Mouse (Mus musculus): ENCODE results near the gene Plekha5. TPM values are rescaled to one million over a fixed set of nuclear protein-coding genes. Genes with fewer than 3 reads are reported as not detected.

Gene Plekha5
- total and polyA plus RNA-seq, 2 experiments: 13.0 to 17.1 TPM

- H3K79me2 ChIP-seq (ENCODE audit: control insufficient read depth, insufficient read depth, low read length): no peaks in the 10 kb centered on the region; the same call in 1 of the 2 replicates
- H3K27me3 ChIP-seq (ENCODE audit: control insufficient read depth, insufficient read depth, low read length): no peaks in the 10 kb centered on the region
- H3K36me3 ChIP-seq (ENCODE audit: control insufficient read depth, insufficient read depth, low read length): peaks cover 28% of the 10 kb centered on the region
- DNase-seq (ENCODE audit: extremely low read depth, low read depth, low spot score): no peak
- H3K4me1 ChIP-seq (ENCODE audit: control insufficient read depth, insufficient read depth, low read length): no peaks in the 10 kb centered on the region
- H3K9ac ChIP-seq (ENCODE audit: low read depth, low read length): no peak overlapping the region
- no peak overlapping the region for H3K4me3 ChIP-seq (ENCODE audit: insufficient read depth, low read depth, low read length)
- H3K27ac ChIP-seq (replicated peaks; ENCODE audit: insufficient read depth, low read depth, low read length): no peak overlapping the region
- WGBS: 97% methylated on average over 5 of the region's 5 CpGs
- no peak for TF ChIP-seq POLR2A (IDR thresholded peaks at IDR 0.05; ENCODE audit: extremely low read depth, insufficient read depth, low read length)
These were observed 109.8 kb downstream of the Plekha5 start for GRCm38 (mm10) chr6:140533606-140534005.

DNA sequence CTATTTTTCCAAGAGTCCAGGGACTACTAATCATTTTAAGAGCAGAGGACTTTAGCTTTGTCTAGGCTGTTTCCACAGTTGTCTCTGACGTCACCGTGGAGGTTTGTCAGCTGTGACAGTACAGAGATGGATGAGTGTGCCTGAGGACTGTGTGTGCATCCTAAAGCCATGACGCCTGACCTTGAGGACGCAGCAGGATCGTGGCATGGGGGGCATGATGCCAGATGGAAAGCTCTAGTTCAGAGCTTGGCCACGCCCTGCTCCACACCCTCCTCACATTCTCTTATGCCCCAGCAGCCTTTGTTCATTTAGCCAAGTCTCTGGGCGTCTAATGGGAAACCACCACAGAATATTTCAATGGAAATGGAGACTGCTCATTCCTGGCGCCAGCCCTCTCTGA, 111.7 kb downstream of the Plekha5 start:
- DNase-seq (ENCODE audit: extremely low read depth, low read depth, low spot score): no peak
- H3K27me3 ChIP-seq (ENCODE audit: control insufficient read depth, insufficient read depth, low read length): no peaks in the 10 kb centered on the region
- peaks cover 28% of the 10 kb centered on the region for H3K36me3 ChIP-seq (ENCODE audit: control insufficient read depth, insufficient read depth, low read length)
- H3K9ac ChIP-seq (ENCODE audit: low read depth, low read length): no peak overlapping the region
- no peak overlapping the region for H3K27ac ChIP-seq (replicated peaks; ENCODE audit: insufficient read depth, low read depth, low read length)
- H3K4me3 ChIP-seq (ENCODE audit: insufficient read depth, low read depth, low read length): no peak overlapping the region
- no peaks in the 10 kb centered on the region for H3K4me1 ChIP-seq (ENCODE audit: control insufficient read depth, insufficient read depth, low read length)
- TF ChIP-seq CTCF (IDR thresholded peaks at IDR 0.05; ENCODE audit: low read depth, low read length) (no peak), POLR2A (IDR thresholded peaks at IDR 0.05; ENCODE audit: extremely low read depth, insufficient read depth, low read length) (no peak)
- WGBS: 85% methylated on average over 8 of the region's 8 CpGs
- no peaks in the 10 kb centered on the region; the same call in 1 of the 2 replicates for H3K79me2 ChIP-seq (ENCODE audit: control insufficient read depth, insufficient read depth, low read length)

- Histone ChIP-seq H3K27me3 (ENCODE audit: control insufficient read depth, insufficient read depth, low read length) (no peaks in the 10 kb centered on the region), H3K9ac (ENCODE audit: low read depth, low read length) (no peak overlapping the region), H3K4me1 (ENCODE audit: control insufficient read depth, insufficient read depth, low read length) (peaks cover 7% of the 10 kb centered on the region), H3K36me3 (ENCODE audit: control insufficient read depth, insufficient read depth, low read length) (peaks cover 28% of the 10 kb centered on the region), H3K4me3 (ENCODE audit: insufficient read depth, low read depth, low read length) (no peak overlapping the region), H3K27ac (replicated peaks; ENCODE audit: insufficient read depth, low read depth, low read length) (no peak overlapping the region), H3K79me2 (ENCODE audit: control insufficient read depth, insufficient read depth, low read length) (no peaks in the 10 kb centered on the region)
- 98% methylated on average over 3 of the region's 3 CpGs for WGBS
- TF ChIP-seq CTCF (IDR thresholded peaks at IDR 0.05; ENCODE audit: low read depth, low read length): no peak
- no peak for TF ChIP-seq POLR2A (IDR thresholded peaks at IDR 0.05; ENCODE audit: extremely low read depth, insufficient read depth, low read length)
- DNase-seq (ENCODE audit: extremely low read depth, low read depth, low spot score): no peak
These were observed 118.1 kb downstream of the Plekha5 start for GRCm38 (mm10) chr6:140541919-140542318.

DNA sequence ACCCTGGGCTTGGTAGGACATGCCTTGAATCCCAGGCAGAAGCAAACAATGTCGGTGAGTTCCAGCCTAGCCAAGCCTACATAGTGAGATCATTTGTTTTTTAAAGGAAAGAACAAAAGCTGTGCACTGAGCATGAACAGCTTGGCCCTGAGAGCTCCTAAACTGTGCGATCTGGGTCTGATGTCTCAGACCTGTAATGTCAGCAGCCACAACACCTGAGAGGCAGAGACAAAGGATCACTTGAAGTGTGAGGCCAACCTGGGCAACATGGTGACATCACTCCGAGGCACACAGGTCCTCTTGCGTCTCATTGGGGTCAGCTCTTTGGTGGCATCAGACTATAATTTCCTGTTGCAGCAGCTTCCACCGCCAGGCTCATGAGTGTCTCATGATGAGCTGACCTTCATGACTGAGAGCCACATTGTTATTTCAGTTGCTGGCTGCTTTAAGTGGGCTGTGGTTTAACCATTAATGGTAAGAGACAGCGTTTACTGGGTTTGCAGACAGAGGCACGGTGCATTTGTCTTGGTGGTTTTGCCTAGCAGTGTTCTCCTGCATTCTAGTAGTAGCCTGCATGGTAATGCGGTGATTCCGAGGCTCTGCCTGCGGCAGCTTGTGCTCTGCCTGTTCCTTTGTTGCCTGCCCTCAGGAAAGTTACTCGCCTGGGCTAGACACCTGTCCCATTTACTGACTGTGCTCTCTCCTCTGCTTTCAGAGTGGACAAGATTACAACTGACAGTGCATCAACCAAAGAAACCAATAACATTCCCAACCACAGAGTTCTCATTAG, 119.3 kb downstream of the Plekha5 start:
- Histone ChIP-seq H3K4me3 (ENCODE audit: insufficient read depth, low read depth, low read length) (no peak overlapping the region), H3K27me3 (ENCODE audit: control insufficient read depth, insufficient read depth, low read length) (no peaks in the 10 kb centered on the region), H3K36me3 (ENCODE audit: control insufficient read depth, insufficient read depth, low read length) (peaks cover 25% of the 10 kb centered on the region), H3K79me2 (ENCODE audit: control insufficient read depth, insufficient read depth, low read length) (no peaks in the 10 kb centered on the region), H3K27ac (replicated peaks; ENCODE audit: insufficient read depth, low read depth, low read length) (no peak overlapping the region), H3K4me1 (ENCODE audit: control insufficient read depth, insufficient read depth, low read length) (peaks cover 14% of the 10 kb centered on the region), H3K9ac (ENCODE audit: low read depth, low read length) (no peak overlapping the region)
- DNase-seq (ENCODE audit: extremely low read depth, low read depth, low spot score): no peak
- WGBS: 83% methylated on average over 11 of the region's 11 CpGs
- no peak for TF ChIP-seq POLR2A (IDR thresholded peaks at IDR 0.05; ENCODE audit: extremely low read depth, insufficient read depth, low read length)
- no peak for TF ChIP-seq CTCF (IDR thresholded peaks at IDR 0.05; ENCODE audit: low read depth, low read length)

DNA sequence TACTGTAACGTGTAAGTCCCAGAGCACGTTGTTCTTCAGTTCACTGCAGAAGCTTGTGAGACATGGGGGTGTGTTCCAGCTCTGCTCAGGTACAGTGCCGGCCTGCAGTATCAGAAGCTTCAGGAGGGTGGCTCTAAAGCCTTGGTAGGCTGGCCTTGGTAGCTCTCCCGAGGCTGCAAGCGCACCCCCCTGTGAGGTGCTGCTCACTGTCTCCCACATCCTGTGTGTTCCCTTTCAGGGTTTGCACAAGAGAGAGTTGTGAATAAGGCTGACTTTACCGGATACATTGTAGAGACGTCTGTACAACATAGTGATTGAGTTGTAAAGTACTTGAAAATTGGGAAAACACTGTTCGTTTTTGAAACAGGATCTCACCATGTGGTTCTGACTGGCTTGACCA, 122.2 kb downstream of the Plekha5 start:
- Histone ChIP-seq H3K9ac (ENCODE audit: low read depth, low read length) (peak overlapping the region; percentile 58), H3K36me3 (ENCODE audit: control insufficient read depth, insufficient read depth, low read length) (peaks cover 20% of the 10 kb centered on the region; the same call in 1 of the 2 replicates), H3K27ac (replicated peaks; ENCODE audit: insufficient read depth, low read depth, low read length) (peak overlapping the region; percentile 86), H3K4me3 (ENCODE audit: insufficient read depth, low read depth, low read length) (no peak overlapping the region), H3K4me1 (ENCODE audit: control insufficient read depth, insufficient read depth, low read length) (peaks cover 17% of the 10 kb centered on the region), H3K79me2 (ENCODE audit: control insufficient read depth, insufficient read depth, low read length) (peaks cover 2% of the 10 kb centered on the region; the same call in 1 of the 2 replicates), H3K27me3 (ENCODE audit: control insufficient read depth, insufficient read depth, low read length) (no peaks in the 10 kb centered on the region)
- WGBS: 39% methylated on average over 8 of the region's 8 CpGs
- TF ChIP-seq CTCF (IDR thresholded peaks at IDR 0.05; ENCODE audit: low read depth, low read length) (no peak), POLR2A (IDR thresholded peaks at IDR 0.05; ENCODE audit: extremely low read depth, insufficient read depth, low read length) (no peak)
- DNase-seq (ENCODE audit: extremely low read depth, low read depth, low spot score): no peak

DNA sequence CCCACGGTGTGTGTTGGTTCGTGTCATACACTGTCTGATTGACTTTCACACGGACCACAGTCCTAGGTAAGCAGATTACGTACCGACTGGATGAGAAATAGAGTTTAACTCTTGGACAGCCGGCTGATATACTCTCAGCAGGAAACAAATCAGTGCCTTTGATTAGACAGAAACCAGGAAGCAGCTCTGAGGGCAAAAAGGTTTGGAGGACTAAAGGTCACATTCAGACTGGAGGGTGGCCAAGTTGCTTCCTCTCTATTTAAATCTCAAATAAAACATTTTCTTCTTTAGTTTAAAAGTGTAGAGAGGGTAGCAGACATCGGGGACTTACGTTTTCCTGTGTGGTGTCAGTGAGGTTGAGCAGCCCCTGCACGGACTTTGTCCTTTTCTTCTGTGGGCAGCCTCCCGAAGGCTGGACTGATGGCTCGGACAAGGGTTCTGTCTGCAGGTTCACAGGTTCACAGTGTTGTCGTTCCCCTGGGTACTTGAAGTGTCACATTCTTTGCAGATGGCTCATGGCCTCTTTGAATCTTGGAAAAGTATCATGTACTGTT, 122.9 kb downstream of the Plekha5 start:
- H3K4me3 ChIP-seq (ENCODE audit: insufficient read depth, low read depth, low read length): no peak overlapping the region
- peak; percentile 83 for DNase-seq (ENCODE audit: extremely low read depth, low read depth, low spot score)

More for the DNA sequence above, 122.9 kb downstream of the Plekha5 start:
- H3K9ac ChIP-seq (ENCODE audit: low read depth, low read length): peak overlapping the region; percentile 58
- peak overlapping the region; percentile 86 for H3K27ac ChIP-seq (replicated peaks; ENCODE audit: insufficient read depth, low read depth, low read length)
- TF ChIP-seq POLR2A (IDR thresholded peaks at IDR 0.05; ENCODE audit: extremely low read depth, insufficient read depth, low read length): no peak
- TF ChIP-seq CTCF (IDR thresholded peaks at IDR 0.05; ENCODE audit: low read depth, low read length): no peak
- H3K27me3 ChIP-seq (ENCODE audit: control insufficient read depth, insufficient read depth, low read length): no peaks in the 10 kb centered on the region
- H3K79me2 ChIP-seq (ENCODE audit: control insufficient read depth, insufficient read depth, low read length): peaks cover 2% of the 10 kb centered on the region; the same call in 1 of the 2 replicates
- peaks cover 25% of the 10 kb centered on the region for H3K36me3 ChIP-seq (ENCODE audit: control insufficient read depth, insufficient read depth, low read length)
- peaks cover 17% of the 10 kb centered on the region for H3K4me1 ChIP-seq (ENCODE audit: control insufficient read depth, insufficient read depth, low read length)
- 4% methylated on average over 12 of the region's 12 CpGs for WGBS

All from liver, adult 2 months (tissue).